Mouse (Mus musculus) spleen, adult 2 months (tissue): ENCODE measurements at regions not wholly inside any gene's neighbourhood (a gene's known extent, or its start where the extent isn't known, plus 50 kb on each side); places are given as distances from the start of the nearest gene placed in this dataset.

Source experiments
- CTCF ChIP-seq: fragments of 200-500 bp; IDR thresholded peaks from 2 replicates; pipeline ENCODE4 v1.5.1; 2011; ENCODE audit warnings: mild to moderate bottlenecking, inconsistent platforms; ENCODE audit not compliant: insufficient read depth, insufficient read length, insufficient replicate concordance; ENCODE audit errors: extremely low read depth
- POLR2A ChIP-seq: fragments of 200-500 bp; IDR thresholded peaks from 2 replicates; pipeline ENCODE4 v1.6.1; 2011; ENCODE audit warnings: low read depth, low read length, inconsistent platforms

DNA sequence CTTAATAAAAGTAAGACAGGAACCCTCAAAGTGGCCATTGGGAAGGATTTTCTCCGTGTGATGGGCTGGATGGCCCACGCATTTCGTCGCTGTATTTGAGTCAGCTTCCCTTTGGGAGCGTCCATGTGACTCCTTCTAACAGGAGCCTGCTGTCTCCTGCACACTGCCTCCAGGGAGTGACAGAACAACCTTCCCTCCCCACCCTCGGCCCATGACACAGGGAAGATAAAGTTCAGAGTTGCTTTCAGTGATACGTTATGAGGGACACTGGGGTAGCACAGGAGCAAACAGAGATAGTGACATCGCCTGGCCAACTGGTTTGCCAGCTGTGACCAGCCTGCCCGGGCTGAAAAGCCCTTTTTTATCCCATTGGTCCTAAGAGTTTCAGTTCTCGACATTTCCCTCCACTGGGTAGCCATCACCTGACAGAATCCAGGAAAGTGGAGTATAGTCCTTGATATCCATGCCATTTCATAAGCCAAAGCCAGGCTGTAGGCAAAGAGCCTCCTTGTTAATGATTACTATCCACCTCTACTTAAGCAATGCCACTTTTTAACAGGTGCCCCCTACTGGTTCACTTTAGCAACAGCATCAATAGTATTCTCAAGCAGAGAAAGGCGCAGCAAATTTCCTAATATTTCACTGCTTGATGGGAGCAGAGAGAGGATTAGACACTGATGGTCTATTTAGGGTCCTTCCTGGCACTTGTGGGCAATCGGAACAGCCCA, 180.5 kb downstream of the Trim29 start:
- TF ChIP-seq POLR2A: no peak
- TF ChIP-seq CTCF: no peak
